Mouse (Mus musculus): Measurements from ENCODE around the gene Rasa4. TPM values are rescaled to one million over a fixed set of nuclear protein-coding genes. Genes with fewer than 3 reads are reported as not detected.
"Not testable (repeated sequence)": the region's sequence is repeated elsewhere in the genome, so short reads cannot be mapped to it uniquely, and the experiment has no call there.

Rasa4 gene
- total RNA-seq, 2 experiments from 2014 or later = 10.0 to 13.1 TPM

DNA sequence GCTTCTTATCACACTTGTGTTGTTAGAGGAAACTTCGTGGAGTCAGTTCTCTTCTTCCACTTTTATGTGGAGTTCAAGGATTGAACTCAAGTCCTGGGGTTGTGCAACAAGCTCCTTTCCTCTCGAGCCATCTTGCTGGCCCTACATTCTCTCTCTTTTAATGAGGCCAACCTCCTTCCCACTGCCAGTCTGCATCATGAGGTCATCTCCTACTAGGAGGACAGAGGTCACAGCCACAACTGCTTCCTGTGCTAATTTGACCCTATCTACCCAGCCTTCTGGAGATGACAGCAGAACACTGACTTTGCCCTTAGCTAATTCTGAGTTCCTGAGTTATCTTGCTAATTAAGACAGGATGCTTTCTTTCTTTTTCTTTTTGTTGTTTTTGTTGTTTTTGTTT, 24.8 kb downstream of the Rasa4 start:
- intact Hi-C loops (cut with DNase I) = no loop called here
- DNase-seq = no peak

DNA sequence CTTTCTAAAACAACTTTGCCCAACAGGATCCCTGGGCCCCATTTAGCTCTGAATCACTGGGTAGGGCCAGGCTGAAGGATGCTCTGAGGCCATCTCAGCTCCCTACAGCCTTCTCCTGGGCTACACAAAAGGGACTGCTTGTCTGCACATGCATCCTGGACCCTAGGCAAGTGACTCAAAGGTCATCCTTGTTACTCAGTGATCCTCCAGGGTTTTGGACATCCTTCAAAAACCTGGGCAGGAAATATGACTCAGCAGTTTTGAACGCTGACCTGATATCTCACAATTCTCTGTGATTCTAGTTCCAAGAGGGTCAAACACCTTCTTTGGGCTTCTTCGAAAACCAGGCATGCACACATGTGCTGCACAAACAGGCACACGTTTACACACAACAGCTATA, 25.3 kb downstream of the Rasa4 start:
- intact Hi-C loops (cut with DNase I) = no loop called here
- DNase-seq = no peak

DNA sequence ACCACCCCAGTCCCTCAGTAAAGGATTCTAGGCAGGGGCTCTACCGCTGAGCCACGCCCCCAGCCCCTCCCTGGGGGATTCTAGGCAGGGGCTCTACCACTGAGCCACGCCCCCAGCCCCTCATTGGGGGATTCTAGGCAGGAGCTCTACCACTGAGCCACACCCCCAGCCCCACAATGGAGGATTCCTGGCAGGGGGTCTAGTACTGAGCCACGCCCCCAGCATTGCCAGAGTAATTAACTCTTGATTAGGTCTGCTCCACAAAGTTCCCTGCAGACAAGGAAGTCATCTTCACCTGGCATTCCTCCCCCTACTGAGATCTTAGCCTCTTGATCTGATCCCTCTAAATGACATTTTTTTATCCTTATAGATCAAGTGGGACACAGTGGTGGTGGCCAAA, 29.8 kb downstream of the Rasa4 start:
- intact Hi-C loops (cut with DNase I); DNase-seq: not testable (repeated sequence)

DNA sequence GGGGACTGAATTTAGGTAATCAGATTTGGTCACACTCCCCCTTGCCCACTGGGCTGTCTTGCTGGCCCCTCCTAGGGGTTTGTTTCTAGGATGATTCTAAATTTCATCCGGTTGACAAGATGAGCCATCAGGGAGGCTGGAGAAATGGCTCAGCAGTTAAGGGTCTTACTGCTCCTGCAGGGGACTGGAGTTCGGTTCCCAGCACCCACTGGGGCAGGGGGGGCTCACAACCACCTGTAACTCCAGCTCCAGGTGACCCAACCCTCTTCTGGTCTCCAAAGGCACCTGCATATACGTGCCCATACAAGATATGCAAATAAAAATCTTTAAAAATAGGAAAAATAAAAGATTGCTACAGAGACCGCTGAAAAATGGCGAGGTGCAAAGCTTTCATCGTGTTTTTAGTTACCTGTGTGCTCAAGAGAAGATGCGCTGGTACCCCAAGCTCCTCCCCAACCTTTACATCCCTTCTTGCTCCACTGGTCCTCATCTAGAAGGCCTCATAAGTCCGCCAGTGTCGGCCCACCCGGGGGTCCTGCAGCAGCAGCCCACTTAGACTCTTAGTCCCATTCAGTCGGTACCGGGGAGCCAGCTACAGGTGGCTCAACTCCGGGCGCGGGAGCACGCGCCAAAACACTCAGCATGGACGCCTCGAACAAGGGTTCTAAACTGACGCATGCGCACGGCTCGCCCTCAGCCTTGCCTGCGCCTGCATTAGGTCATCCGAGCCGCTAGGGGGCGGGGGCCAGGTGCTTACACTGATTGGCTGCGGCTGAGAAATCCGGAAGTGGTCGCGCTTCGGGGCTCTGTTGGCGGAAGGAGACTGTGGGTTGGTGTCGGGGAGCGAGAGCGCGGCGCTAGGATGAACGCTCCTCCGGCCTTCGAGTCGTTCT, 32.4 kb downstream of the Rasa4 start, which contains the start of gene Polr2j:
Gene Polr2j, plus strand, starts transcription at position 741 of the 893 bp plus-strand sequence.
- intact Hi-C loops (cut with DNase I) = no loop called here
- peak; percentile 98 for DNase-seq

DNA sequence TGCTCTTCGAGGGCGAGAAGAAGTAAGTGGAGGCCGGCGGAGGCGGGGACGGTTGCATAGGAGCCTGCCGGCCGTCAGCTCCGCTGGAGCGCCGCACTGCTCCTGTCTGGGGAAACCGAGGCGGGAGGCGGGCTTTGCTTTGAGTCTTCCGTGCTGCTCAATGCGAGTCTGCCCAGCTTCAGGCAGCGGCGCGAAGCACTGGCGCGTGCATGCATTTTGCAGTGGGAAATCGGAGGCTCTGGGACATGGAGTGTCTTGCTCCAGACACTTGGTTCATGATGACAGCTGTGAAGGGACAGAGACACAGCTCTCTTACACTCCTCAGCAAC, 33.0 kb downstream of the Rasa4 start:
- intact Hi-C loops (cut with DNase I) = no loop called here
- no peak for DNase-seq

DNA sequence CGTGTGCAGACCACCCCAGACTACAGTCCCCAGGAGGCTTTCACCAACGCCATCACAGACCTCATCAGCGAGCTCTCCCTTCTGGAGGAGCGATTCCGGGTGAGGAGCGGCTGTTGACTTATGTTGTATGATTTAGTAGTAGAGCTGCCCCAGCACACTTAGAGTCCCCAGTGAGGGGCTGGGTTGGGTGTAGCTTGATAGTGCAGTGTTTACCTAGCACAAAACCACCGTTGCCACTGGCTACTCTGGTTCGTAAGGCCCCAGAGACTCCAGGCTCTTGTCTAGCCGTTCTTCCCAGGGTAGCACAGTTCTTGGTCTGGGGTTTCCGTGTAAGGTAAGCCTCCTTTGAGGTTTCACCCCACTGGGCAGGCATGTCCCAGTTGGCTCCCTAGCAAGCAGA, 38.4 kb downstream of the Rasa4 start:
- intact Hi-C loops (cut with DNase I) = no loop called here
- no peak for DNase-seq

DNA sequence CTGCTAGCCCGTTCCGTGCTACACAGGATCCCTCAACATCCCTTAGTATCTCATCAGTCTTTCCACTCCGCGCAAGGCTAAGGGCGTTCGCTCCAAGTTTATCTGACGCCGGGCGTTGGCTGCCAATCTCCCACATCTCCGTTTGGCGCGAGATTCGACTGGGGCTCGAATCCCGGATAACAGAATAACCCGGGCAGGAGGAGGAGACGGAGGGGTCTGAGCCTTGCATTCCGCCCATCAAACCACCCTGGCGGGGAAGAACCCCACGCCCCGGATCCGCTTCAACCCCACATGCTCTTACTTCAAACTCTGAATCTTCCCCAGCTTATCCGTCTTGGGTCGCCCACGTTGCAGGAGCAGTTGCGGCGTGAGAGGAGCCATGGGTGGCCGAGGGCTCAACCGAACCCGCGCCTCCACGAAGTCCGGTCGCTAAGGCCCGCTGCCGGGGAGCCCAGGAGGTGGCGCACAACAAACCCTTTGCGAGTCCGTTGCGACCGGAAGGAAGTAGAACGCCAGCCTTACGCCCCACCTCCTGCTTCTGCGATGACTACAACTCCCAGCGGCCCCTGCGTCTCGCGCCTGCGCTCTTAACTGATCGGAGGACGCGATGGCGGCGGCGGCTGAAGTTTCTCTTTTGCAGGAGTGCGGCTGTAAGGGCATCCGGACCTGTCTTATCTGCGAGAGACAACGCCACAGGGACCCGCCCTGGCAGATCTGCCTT, 52.0 kb downstream of the Rasa4 start, which contains the start of the genes Lrwd1 and Alkbh4:
Gene Lrwd1, minus strand, starts transcription at position 504 of the 721 bp plus-strand sequence.
Gene Alkbh4, plus strand, starts transcription at position 576 of the 721 bp plus-strand sequence.
- peak; percentile 97 for DNase-seq
- intact Hi-C loops (cut with DNase I) = loop anchor here (5.0 kb wide), 1 partner anchor 37 kb away; the partner anchor contains the start of gene Orai2

DNA sequence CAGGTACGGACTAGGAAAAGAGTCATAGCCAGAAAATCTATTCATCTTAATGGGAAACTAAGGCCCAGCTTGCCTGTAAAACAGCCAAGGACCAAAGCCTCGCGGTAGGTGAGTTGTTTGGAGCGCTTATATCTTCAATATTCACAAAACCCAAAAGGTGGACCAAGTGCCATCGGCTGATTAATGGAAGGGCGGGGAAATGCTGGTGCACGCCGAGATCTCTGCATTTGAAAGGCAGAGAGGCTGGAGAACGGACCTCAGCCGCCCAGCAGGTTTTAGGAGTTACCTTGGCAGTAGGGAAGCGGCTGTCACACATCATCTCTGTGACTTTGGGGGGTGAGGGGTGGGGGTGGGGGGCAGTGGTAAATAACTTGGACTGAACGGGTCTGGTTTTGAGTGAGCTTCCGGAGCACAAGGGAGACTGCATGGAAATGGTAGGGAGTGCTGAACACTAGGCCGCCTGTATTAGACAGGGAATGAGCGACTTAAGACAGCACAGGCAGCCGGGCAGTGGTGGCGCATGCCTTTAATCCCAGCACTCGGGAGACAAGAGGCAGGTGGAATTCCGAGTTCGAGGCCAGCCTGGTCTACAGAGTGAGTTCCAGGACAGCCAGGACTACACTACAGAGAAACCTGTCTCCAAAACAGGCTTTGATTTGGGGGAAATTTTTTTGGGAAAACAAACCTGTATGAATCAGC, 52.7 kb downstream of the Rasa4 start:
- no peak for DNase-seq
- intact Hi-C loops (cut with DNase I) = loop anchor here (5.0 kb wide), 1 partner anchor 36 kb away; the partner anchor contains the start of gene Orai2

DNA sequence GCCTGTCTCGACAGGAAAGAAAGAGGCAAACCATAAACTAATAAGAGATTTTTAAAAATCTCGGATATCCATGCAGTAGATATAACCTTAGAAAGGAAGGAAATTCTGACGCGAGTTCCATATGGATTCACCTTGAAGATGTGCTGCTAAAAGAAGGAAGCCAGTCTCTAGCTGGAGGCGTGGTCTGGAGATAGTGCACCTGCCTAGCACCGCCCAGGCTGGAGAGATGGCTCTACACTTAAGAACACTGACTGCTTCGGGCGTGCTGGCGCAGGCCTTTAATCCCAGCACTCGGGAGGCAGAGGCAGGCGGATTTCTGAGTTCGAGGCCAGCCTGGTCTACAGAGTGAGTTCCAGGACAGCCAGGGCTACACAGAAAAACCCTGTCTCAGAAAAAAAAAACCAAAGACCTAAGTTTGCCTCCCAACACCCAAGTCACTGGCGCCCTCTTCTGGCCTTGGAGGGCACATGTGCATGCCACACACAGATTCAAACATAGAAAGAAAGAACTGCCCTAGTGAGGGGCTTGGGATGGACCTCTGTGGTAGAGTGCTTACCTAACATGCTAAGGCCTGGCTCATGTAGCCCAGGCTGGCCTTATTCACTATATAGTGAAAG, 54.0 kb downstream of the Rasa4 start:
- intact Hi-C loops (cut with DNase I) = loop anchor here (5.0 kb wide), 1 partner anchor 35 kb away; the partner anchor contains the start of gene Orai2
- DNase-seq = peak; percentile 62

DNA sequence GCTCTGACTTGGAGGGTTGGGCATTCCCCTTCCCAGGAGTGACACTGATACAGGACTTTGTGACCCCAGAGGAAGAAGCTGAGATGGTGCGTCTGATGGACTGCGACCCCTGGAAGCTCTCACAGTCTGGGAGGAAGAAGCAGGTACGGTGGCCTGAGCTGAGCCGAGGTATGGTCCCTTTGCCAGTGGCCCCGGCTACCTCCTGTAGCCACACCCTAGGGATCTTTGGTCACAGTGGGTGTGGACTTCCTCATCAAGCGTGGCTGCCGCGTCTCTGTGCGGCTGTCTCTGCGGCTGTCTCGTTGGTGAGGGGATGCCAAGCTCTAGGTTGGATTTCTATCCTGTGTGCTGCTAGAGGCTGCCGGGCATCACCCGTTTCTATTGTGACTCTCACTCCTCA, 55.7 kb downstream of the Rasa4 start:
- intact Hi-C loops (cut with DNase I) = loop anchor here (5.0 kb wide), 1 partner anchor 33 kb away; the partner anchor contains the start of gene Orai2

DNA sequence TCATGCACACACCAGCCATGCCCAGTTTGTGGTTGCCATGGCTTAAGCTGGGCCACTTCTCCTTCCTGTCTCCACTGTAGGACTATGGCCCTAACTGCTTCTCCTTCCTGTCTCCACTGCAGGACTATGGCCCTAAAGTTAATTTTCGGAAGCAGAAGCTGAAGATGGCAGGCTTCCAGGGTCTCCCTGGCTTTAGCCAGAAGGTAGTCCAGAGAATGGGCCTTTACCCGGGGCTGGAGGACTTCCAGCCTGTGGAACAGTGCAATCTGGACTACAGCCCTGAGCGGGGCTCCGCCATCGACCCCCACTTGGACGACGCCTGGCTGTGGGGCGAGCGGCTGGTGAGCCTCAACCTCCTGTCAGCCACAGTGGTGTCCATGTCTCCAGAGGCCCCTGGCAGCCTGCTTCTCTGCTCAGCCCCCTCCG, 56.4 kb downstream of the Rasa4 start:
- DNase-seq = peak; percentile 77
- intact Hi-C loops (cut with DNase I) = no loop called here

More for the DNA sequence above, 55.7 kb downstream of the Rasa4 start:
- no peak for DNase-seq

DNA sequence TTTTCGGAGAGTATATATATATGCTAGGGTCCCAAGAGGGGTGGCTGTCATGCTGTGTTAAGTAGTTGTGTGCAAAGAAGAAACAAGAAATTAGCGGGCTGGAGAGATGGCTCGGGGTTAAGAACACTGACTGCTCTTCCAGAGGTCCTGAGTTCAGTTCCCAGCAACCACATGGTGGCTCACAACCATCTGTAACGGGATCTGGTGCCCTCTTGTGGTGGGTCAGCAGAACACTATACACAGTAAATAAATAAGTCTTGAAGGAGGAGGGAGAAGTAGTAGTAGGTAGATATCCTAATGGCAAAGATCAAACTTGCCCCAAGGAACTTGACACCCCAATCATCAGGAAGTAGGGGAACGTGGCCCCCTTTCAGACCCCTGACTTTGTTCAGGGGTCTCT, 59.0 kb downstream of the Rasa4 start:
- intact Hi-C loops (cut with DNase I) = no loop called here
- no peak for DNase-seq

DNA sequence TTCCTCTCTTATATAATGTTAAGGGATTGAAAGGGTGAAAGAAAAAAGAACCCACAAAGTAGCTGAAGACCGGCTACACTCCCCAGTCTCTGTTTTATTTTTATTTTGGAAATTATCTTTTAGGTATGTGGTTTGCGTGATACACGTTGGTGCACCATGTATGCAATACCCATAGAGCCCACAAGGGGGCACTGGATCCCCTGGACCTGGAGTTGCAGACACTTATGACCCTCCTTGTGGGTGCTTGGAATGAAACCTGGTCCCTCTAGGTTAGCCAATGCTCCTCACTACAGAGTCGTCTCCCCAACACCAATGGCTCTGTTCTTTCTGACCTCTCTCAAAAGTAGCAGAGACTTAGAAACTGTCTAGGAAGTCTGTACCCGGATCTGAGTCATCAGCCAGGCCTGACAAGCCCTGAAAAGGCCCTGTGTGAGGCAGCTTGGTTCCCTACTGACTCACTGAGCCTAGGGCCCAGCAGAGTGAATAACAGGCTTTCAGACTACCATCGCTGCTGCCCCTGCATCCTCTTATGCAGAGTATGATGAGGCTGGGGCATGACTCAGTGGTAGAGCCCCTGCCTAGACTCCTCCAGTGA, 59.5 kb downstream of the Rasa4 start:
- intact Hi-C loops (cut with DNase I) = no loop called here

DNA sequence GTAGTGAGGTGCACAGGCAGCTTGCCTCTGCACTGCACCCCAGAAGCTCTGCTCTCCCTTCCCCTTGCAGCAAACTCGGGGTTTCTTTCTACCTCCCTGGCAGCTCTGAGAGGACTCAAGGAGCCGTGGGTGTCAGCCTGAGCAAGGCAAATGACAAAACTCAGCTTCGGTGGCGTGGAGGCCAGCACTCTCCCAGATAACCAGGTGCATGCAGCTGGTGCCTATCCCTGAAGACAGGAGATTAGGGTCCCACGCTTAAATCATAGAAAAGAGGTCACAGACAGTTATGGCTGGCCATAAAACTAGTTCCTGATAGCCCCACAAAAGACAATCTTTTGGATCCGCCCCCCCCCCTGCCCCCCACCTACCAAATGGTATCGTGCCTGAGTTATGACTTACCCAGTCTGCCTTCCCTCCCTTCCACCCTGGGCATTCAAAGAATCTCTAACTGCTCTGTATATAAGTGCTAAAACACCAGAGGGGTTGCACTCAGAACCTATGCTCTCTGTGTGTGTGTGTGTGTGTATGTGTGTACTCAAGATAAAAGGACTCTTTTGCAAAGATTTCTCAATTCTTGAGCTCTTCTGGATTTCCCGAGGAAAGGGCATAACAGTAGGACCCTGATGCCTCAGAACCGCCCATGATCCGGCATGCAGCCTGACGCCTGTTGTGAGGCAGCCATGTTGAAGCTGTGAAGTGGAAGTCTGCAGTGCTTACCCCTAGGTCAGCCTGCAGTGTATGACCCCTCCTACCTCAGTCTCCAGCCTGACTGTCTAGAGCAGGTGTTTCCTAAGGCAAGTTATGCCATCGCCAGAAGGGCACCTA, 61.1 kb downstream of the Rasa4 start:
- peak; percentile 74 for DNase-seq
- intact Hi-C loops (cut with DNase I) = no loop called here

More for the DNA sequence above, 59.5 kb downstream of the Rasa4 start:
- no peak for DNase-seq

DNA sequence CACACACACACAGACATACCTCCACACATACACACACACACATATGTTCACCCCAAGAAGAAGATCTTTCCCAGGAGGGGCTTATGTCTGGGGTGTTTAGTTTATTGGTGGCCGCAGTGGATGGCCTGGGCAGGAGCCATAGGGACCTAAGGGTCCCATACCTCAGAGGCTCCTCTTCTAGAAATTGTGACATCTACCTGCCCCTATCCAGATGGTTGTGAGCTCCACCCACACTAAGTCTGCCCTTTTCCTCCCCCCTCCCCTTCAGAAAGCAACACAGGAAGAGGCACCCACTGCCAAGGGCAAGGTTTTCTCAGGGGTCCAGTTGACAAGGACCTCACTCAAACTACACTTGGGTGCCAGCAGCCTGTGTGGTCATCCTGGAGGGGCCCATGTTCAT, 63.2 kb downstream of the Rasa4 start:
- intact Hi-C loops (cut with DNase I) = no loop called here
- no peak for DNase-seq

DNA sequence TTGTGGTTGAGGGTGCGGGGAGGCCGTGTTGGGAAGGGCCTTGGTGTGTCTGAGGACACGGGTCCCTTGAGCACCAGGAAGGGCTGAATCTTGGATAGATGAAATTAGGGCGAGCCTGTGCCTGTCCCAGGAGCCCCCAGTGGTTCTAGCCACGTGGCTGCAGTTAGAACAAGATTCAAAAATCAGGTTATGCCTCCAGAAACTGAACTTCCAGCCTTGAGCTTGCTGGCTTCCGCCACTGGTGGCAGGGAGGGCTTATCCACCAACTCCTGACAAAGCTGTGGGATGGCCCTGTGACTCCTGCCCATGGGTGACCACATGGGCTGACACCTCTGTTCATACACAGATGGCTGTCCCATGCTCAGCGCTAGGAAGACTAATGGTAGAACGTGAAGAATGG, 64.0 kb downstream of the Rasa4 start:
- intact Hi-C loops (cut with DNase I) = no loop called here
- no peak for DNase-seq

DNA sequence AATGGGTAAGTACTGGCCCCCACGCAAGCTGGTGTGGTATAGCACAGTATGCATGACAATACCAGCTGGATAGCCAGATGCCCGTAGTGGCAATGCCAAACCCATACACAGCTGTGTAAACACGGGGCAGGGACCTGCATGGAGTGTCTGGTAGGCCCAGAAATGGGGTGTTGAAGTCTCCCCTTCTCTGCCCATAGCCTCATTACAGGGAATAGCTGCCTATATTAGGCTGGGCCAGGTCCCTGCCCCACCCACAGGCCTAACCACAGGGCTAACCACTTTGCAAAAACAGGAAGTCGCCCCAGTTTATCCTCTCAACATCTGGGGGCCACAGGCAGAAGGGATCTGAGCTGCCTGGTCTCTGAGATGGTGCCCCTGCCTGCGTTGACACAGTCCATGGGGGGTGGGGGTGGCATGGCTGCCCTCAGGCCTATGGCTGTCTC, 65.4 kb downstream of the Rasa4 start:
- DNase-seq = peak; percentile 25
- intact Hi-C loops (cut with DNase I) = not testable (repeated sequence)

DNA sequence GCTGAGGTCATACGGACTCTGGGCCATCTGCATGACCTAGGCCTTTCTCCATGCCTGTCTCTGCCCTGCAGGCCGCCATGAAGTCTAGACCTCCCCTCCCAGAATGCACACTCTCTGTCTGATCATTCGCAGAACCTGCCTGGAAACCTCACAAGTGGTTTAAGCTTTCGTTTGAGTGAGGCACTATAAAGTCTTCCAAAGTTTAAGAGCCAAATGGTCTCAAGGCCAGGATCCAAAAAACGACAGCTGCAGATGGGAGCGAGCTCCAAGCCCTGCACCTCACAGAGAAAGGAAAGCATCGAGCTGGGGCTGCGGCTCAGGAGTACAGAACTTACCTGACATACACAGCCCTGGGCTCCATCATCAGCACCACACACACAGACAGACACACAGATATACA, 68.6 kb downstream of the Rasa4 start:
- peak; percentile 49 for DNase-seq

DNA sequence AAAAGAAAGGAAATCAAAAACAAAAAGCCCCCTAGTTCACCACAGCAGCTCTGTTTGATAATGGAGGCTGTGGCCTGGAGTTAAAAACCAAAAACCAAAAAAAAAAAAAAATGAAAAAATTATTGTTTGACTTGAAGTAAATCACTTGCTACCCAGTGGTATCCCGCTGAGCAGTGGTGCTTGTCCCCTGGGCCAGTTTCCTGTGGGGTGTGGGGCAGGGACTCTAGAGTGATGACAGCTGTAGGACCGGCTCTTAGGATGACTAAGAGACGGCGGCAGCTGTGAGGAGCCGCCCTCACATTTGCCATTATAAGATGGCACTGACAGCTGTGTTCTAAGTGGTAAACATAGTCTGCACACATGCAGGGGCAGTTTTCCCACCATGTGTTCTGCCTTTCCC, 71.7 kb downstream of the Rasa4 start:
- intact Hi-C loops (cut with DNase I) = no loop called here
- no peak for DNase-seq

More for the DNA sequence above, 68.6 kb downstream of the Rasa4 start:
- intact Hi-C loops (cut with DNase I) = no loop called here

All from left cerebral cortex, postnatal 4 days (tissue).